Mouse (Mus musculus): Measurements from ENCODE around the gene Avil. TPM values are rescaled to one million over a fixed set of nuclear protein-coding genes. Genes with fewer than 3 reads are reported as not detected.

The Avil gene
- total and polyA plus RNA-seq, 3 experiments: 0.21 to 5.3 (median 4.0) TPM

DNA sequence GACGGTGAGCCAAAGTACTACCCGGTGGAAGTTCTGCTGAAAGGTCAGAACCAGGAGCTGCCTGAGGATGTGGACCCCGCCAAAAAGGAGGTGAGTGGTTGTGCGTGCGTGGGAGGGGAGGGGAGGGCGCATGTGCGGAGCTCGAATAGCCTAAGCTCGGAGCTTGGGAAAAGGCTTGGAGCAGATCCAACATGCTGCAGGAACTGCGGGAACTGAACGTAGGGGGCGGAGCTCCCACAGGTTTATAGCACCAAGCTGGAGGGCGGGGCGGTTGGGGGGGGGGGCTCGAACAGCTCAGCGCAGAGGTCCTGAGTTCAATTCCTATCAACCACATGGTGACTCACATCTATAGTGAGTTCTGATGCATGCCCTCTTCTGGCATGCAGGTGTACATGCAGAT is 17.9 kb downstream of the Avil start:
- no peak for DNase-seq

GRCm38 (mm10) chr10:127030336-127031296 is 30.1 kb downstream of the Avil start, which contains the start of gene Tsfm:
Tsfm (minus strand) TSS chr10:127030840.
- DNase-seq: peak; percentile 94

GRCm38 (mm10) chr10:127033301-127033741 is 32.8 kb downstream of the Avil start:
- no peak for DNase-seq

GRCm38 (mm10) chr10:127036273-127036672 is 35.8 kb downstream of the Avil start:
- DNase-seq: no peak

- DNase-seq: no peak
These were observed 37.1 kb downstream of the Avil start for GRCm38 (mm10) chr10:127037641-127038040.

- no peak for DNase-seq
These were observed 40.2 kb downstream of the Avil start for GRCm38 (mm10) chr10:127040569-127041214.

GRCm38 (mm10) chr10:127041274-127041766 is 40.8 kb downstream of the Avil start, which contains the start of the genes Mettl1 and Eef1akmt3:
Mettl1 (plus strand) TSS chr10:127041414.
Eef1akmt3 (minus strand) TSS chr10:127041513.
- DNase-seq: peak; percentile 63

DNA sequence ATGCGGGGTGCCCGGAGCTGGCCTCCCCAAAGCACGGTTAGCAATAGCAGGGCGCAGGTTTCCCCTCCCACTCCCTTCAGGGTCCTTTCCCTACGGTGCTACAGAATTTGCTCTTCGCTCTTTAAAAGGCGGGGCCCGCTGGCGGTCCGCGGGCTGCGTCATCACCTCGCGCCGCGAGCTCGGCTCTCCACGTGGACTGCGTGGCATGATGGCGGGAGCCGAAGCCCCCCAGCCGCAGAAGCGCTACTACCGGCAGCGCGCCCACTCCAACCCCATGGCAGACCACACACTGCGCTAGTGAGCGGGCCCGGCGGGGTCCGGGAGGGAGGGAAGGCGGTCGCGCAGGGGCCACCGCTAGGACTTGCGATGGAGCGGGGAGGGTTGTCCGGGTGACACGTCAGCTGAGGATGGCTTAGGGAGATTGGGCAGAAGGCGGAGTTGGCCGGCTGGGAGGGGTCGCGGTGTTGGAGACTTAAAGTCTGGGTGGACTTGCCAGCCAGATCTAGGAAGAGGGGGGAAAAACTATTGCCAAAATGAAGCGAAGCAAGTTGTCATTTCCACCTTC is 41.3 kb downstream of the Avil start:
- peak; percentile 92 for DNase-seq

GRCm38 (mm10) chr10:127042468-127043115 is 42.1 kb downstream of the Avil start:
- no peak for DNase-seq

- no peak for DNase-seq
These were observed 42.7 kb downstream of the Avil start for GRCm38 (mm10) chr10:127043187-127043586.

GRCm38 (mm10) chr10:127047954-127048353 is 47.4 kb downstream of the Avil start, which contains the start of gene Cyp27b1:
Cyp27b1 (plus strand) TSS chr10:127048250.
- no peak for DNase-seq

- DNase-seq: no peak
These were observed 48.3 kb downstream of the Avil start for GRCm38 (mm10) chr10:127048608-127049394.

- DNase-seq: no peak
These were observed 49.0 kb downstream of the Avil start for GRCm38 (mm10) chr10:127049395-127050118.

DNA sequence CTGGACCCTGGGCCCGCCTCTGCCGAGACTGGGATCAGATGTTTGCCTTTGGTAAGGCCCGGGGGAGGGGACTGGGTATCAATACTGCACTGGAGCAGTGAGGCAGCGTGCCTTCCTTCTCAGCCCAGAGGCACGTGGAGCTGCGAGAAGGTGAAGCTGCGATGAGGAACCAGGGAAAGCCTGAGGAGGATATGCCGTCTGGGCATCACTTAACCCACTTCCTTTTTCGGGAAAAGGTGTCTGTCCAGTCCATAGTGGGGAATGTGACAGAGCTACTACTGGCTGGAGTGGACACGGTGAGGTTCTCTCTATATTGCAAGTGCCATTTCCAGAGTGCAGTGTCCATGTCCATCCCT is 49.6 kb downstream of the Avil start:
- DNase-seq: no peak

GRCm38 (mm10) chr10:127054646-127055045 is 54.1 kb downstream of the Avil start:
- no peak for DNase-seq

DNA sequence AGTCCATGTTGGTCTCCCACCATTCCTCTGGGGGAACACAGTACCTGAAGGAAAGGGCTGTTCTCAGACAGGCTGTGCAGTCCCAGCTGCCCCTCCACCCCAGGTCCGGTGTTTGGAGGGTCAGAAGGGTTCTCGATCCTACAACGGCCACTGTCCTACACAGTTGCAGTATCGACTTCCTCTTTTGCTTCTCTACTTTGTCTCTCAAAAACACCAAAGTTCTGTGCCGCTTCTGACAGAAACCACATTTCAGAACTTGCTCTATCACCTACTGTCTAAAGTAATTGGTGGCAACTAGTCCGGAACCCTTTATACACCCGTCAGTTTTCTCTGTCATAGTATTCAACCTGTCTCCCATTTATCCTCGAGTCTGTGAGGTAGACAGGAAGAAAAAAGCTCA is 54.9 kb downstream of the Avil start:
- DNase-seq: no peak

DNA sequence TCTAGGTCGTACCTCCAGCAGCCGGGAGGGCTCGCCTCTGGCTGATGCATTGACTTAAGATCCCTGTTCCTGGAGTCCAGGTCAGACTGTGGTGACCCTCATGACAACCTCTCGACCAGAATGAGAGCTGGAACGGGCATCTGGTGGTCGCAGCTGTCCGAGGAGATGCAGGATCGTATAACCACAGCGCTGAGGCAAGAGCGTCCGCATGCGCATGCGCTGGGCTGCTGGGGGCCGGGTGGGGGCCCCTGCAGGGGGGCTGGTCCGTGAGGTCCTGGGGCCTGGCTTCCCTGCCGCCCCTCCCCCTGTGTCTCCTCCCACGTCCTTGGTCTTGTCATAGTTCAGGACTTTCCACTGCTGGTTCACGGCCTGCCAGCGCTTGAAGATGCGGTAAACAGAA is 56.0 kb downstream of the Avil start:
- DNase-seq: no peak

- DNase-seq: peak; percentile 82
These were observed 57.7 kb downstream of the Avil start for GRCm38 (mm10) chr10:127058161-127058560.

GRCm38 (mm10) chr10:127058708-127059107 is 58.2 kb downstream of the Avil start:
- no peak for DNase-seq
